Mouse (Mus musculus) neural tube, embryonic 11.5 days (tissue): ENCODE results near the gene Krt84. TPM values are rescaled to one million over a fixed set of nuclear protein-coding genes. Genes with fewer than 3 reads are reported as not detected.

Experiments
- ATAC-seq: fragments of 200-750 bp; cut with Nextera tagmentation; 2 replicates; pipeline ENCODE4 v1.8.0; 2017; ENCODE audit warnings: moderate number of reproducible peaks, mild to moderate bottlenecking, moderate TSS enrichment, moderate library complexity; ENCODE audit not compliant: insufficient read depth, low FRiP score, low TSS enrichment
- DNase-seq: peaks from one replicate; pipeline ENCODE4 v3.0.0-alpha.2; 2015; ENCODE audit warnings: low spot score
- H3K27ac ChIP-seq: fragments of 300-500 bp; sonication (generic); 2 replicates; pipeline ENCODE4 v1.5.1; 2014; ENCODE audit warnings: low read depth, mild to moderate bottlenecking, low read length
- H3K27me3 ChIP-seq: fragments of 300-500 bp; sonication (generic); 2 replicates; pipeline ENCODE4 v1.6.1; 2014; ENCODE audit warnings: mild to moderate bottlenecking, low read length, mixed read lengths; ENCODE audit not compliant: control insufficient read depth, insufficient read depth
- H3K36me3 ChIP-seq: fragments of 300-500 bp; sonication (generic); 2 replicates; pipeline ENCODE4 v1.6.1; 2014; ENCODE audit warnings: mild to moderate bottlenecking, low read length, moderate library complexity, mixed read lengths; ENCODE audit not compliant: control insufficient read depth, insufficient read depth
- H3K4me1 ChIP-seq: fragments of 300-500 bp; sonication (generic); 2 replicates; pipeline ENCODE4 v1.6.1; 2014; ENCODE audit warnings: low read length, mixed read lengths; ENCODE audit not compliant: control insufficient read depth, insufficient read depth
- H3K4me2 ChIP-seq: fragments of 300-500 bp; sonication (generic); 2 replicates; pipeline ENCODE4 v1.6.1; 2014; ENCODE audit warnings: low read depth, mild to moderate bottlenecking, moderate library complexity
- H3K4me3 ChIP-seq: fragments of 300-500 bp; sonication (generic); 2 replicates; pipeline ENCODE4 v1.5.1; 2014; ENCODE audit warnings: low read depth, low read length
- H3K9ac ChIP-seq: fragments of 300-500 bp; sonication (generic); 2 replicates; pipeline ENCODE4 v1.6.1; 2014; ENCODE audit warnings: mild to moderate bottlenecking, low read length
- H3K9me3 ChIP-seq: fragments of 300-500 bp; sonication (generic); 2 replicates; pipeline ENCODE4 v1.6.1; 2016; ENCODE audit warnings: low read length; ENCODE audit not compliant: control insufficient read depth
- WGBS: fragments of 180-500 bp; shearing (Covaris S2); extraction: QIAGEN DNeasy Blood & Tissue Kit; methylation state at CpG from one replicate; pipeline ENCODE4 v1.1.7; 2014; 5-methylcytosine and 5-hydroxymethylcytosine counted together
- microRNA-seq: library from miRNA; unstranded; fragments of <30 nt; microRNA quantifications from one replicate; pipeline ENCODE4, GENCODE M21; 2016
- polyA plus RNA-seq: library from polyadenylated mRNA; unstranded; fragments of >200 nt; fragmentation: Nextera tagmentation; extraction: Ambion mirVana; gene quantifications from 2 replicates; pipeline ENCODE4 v1.2.1, GENCODE M21; 2014

Gene Krt84
- polyA plus RNA-seq, 1 experiment from 2014 or later, result not detected

GRCm38 (mm10) chr15:101485911-101486635 is 46.5 kb downstream of the Krt84 start:
- ATAC-seq (no peak), DNase-seq (no peak)
- Histone ChIP-seq H3K9ac (no peak overlapping the region), H3K4me2 (no peak overlapping the region), H3K9me3 (no peaks in the 10 kb centered on the region), H3K27ac (no peak overlapping the region), H3K4me1 (no peaks in the 10 kb centered on the region), H3K27me3 (no peaks in the 10 kb centered on the region), H3K4me3 (no peak overlapping the region), H3K36me3 (no peaks in the 10 kb centered on the region)
- WGBS, result 84% methylated on average over 11 of the region's 11 CpGs

- Histone ChIP-seq H3K4me3 (no peak overlapping the region), H3K4me1 (no peaks in the 10 kb centered on the region), H3K9ac (no peak overlapping the region), H3K9me3 (no peaks in the 10 kb centered on the region), H3K36me3 (no peaks in the 10 kb centered on the region), H3K4me2 (no peak overlapping the region), H3K27ac (no peak overlapping the region), H3K27me3 (no peaks in the 10 kb centered on the region)
- 71% methylated on average over 1 of the region's 1 CpGs for WGBS
- DNase-seq, result no peak
- no peak for ATAC-seq
These were observed 47.7 kb downstream of the Krt84 start for GRCm38 (mm10) chr15:101484939-101485338.

- no peaks in the 10 kb centered on the region for H3K9me3 ChIP-seq
- H3K4me2 ChIP-seq, result no peak overlapping the region
- no peaks in the 10 kb centered on the region for H3K4me1 ChIP-seq
- H3K27me3 ChIP-seq, result no peaks in the 10 kb centered on the region
- H3K27ac ChIP-seq, result no peak overlapping the region
- no peak overlapping the region for H3K9ac ChIP-seq
- ATAC-seq, result no peak
- no peaks in the 10 kb centered on the region for H3K36me3 ChIP-seq
- DNase-seq, result no peak
- 85% methylated on average over 1 of the region's 1 CpGs for WGBS
- H3K4me3 ChIP-seq, result no peak overlapping the region
These were observed 49.0 kb downstream of the Krt84 start for GRCm38 (mm10) chr15:101483646-101484045.

- Histone ChIP-seq H3K27ac (0 out of 2 replicates have a peak overlapping the region, but pooled peaks have one; percentile 8), H3K9ac (no peak overlapping the region), H3K4me2 (no peak overlapping the region), H3K27me3 (no peaks in the 10 kb centered on the region), H3K9me3 (no peaks in the 10 kb centered on the region), H3K4me3 (no peak overlapping the region), H3K36me3 (no peaks in the 10 kb centered on the region), H3K4me1 (no peaks in the 10 kb centered on the region)
- DNase-seq (no peak), ATAC-seq (no peak)
- 41% methylated on average over 4 of the region's 4 CpGs for WGBS
These were observed 50.6 kb downstream of the Krt84 start for GRCm38 (mm10) chr15:101482056-101482455.

GRCm38 (mm10) chr15:101479666-101480060 is 53.0 kb downstream of the Krt84 start:
- Histone ChIP-seq H3K27me3 (no peaks in the 10 kb centered on the region), H3K36me3 (no peaks in the 10 kb centered on the region), H3K4me1 (no peaks in the 10 kb centered on the region), H3K9me3 (no peaks in the 10 kb centered on the region), H3K4me3 (peak overlapping the region; percentile 26), H3K27ac (no peak overlapping the region), H3K9ac (peak overlapping the region; percentile 49; the same call in 1 of the 2 replicates), H3K4me2 (peak overlapping the region; percentile 56)
- 34% methylated on average over 11 of the region's 11 CpGs for WGBS
- DNase-seq, result peak; percentile 20
- ATAC-seq, result no peak

GRCm38 (mm10) chr15:101479007-101479665 is 53.5 kb downstream of the Krt84 start:
- Histone ChIP-seq H3K9ac (peak overlapping the region; percentile 49; the same call in 1 of the 2 replicates), H3K4me3 (peak overlapping the region; percentile 26), H3K27me3 (no peaks in the 10 kb centered on the region), H3K27ac (no peak overlapping the region), H3K4me1 (no peaks in the 10 kb centered on the region), H3K9me3 (no peaks in the 10 kb centered on the region), H3K36me3 (no peaks in the 10 kb centered on the region), H3K4me2 (peak overlapping the region; percentile 56)
- DNase-seq (peak; percentile 72), ATAC-seq (no peak)
- WGBS, result 13% methylated on average over 31 of the region's 31 CpGs

Small RNAs within 50 kb of the gene (microRNA-seq; reads per million reads assigned to microRNA genes)
- gene Gm44393, result not detected
- not detected for gene Gm44460

Other genes starting within 250 kb of the Krt84 start
- 69.5 and 74.4 TPM in 2 replicates for gene Atg101, start 248.5 kb downstream of the Krt84 start, polyA plus RNA-seq
- 0.33 and 0.42 TPM in 2 replicates for gene 6030408B16Rik, start 239.6 kb downstream of the Krt84 start, polyA plus RNA-seq
- not detected in 2 replicates for gene Krt80, start 162.7 kb downstream of the Krt84 start, polyA plus RNA-seq
- gene Krt7, start 121.8 kb downstream of the Krt84 start, polyA plus RNA-seq, result 10.6 and 12.3 TPM in 2 replicates
- 0.41 TPM in 1 of 2 replicates, not detected in the other for gene Krt87, start 94.0 kb downstream of the Krt84 start, polyA plus RNA-seq
- not detected in 2 replicates for gene Krt88, start 85.1 kb downstream of the Krt84 start, polyA plus RNA-seq
- not detected in 2 replicates for gene Krt81, start 69.1 kb downstream of the Krt84 start, polyA plus RNA-seq
- not detected in 2 replicates for gene Krt86, start 59.3 kb downstream of the Krt84 start, polyA plus RNA-seq
- gene Krt83, start 41.3 kb downstream of the Krt84 start, polyA plus RNA-seq, result not detected in 2 replicates
- gene Gm49425, start 15.6 kb downstream of the Krt84 start, polyA plus RNA-seq, result not detected in 2 replicates
- not detected in 2 replicates for gene Krt82, start 17.8 kb upstream of the Krt84 start, polyA plus RNA-seq
- 0.37 and 0.85 TPM in 2 replicates for gene Krt90, start 30.1 kb upstream of the Krt84 start, polyA plus RNA-seq
- gene Krt75, start 41.1 kb upstream of the Krt84 start, polyA plus RNA-seq, result not detected in 2 replicates
- gene Gm5414, start 95.4 kb upstream of the Krt84 start, polyA plus RNA-seq, result not detected in 2 replicates
- not detected in 2 replicates for gene Gm5478, start 114.6 kb upstream of the Krt84 start, polyA plus RNA-seq
- not detected in 2 replicates for gene Krt6b, start 147.5 kb upstream of the Krt84 start, polyA plus RNA-seq
- gene Krt6a, start 161.5 kb upstream of the Krt84 start, polyA plus RNA-seq, result 0.09 TPM in 1 of 2 replicates, not detected in the other
- 5.0 and 6.4 TPM in 2 replicates for gene Krt5, start 180.1 kb upstream of the Krt84 start, polyA plus RNA-seq
- not detected in 2 replicates for gene Krt71, start 210.3 kb upstream of the Krt84 start, polyA plus RNA-seq